Mouse (Mus musculus) neutrophil, adult 5-6 weeks (primary cell): ENCODE results near the gene Mthfs. TPM values are rescaled to one million over a fixed set of nuclear protein-coding genes. Genes with fewer than 3 reads are reported as not detected.
"Not testable (repeated sequence)": the region's sequence is repeated elsewhere in the genome, so short reads cannot be mapped to it uniquely, and the experiment has no call there.

Experiments
- ATAC-seq: fragments of 151-379, 151-347 bp; 2 replicates; pipeline ENCODE4 v1.8.0; 2017; ENCODE audit warnings: mild to moderate bottlenecking, moderate TSS enrichment; ENCODE audit not compliant: insufficient number of reproducible peaks, poor library complexity, low FRiP score, severe bottlenecking; ENCODE audit errors: extremely low read depth
- total RNA-seq: library from RNA; stranded (forward); fragments of 200-1000 nt; gene quantifications from 2 replicates; pipeline ENCODE4 v1.2.3, GENCODE M21; 2017

Mthfs gene
- 61.8 and 80.5 TPM in 2 replicates for total RNA-seq

DNA sequence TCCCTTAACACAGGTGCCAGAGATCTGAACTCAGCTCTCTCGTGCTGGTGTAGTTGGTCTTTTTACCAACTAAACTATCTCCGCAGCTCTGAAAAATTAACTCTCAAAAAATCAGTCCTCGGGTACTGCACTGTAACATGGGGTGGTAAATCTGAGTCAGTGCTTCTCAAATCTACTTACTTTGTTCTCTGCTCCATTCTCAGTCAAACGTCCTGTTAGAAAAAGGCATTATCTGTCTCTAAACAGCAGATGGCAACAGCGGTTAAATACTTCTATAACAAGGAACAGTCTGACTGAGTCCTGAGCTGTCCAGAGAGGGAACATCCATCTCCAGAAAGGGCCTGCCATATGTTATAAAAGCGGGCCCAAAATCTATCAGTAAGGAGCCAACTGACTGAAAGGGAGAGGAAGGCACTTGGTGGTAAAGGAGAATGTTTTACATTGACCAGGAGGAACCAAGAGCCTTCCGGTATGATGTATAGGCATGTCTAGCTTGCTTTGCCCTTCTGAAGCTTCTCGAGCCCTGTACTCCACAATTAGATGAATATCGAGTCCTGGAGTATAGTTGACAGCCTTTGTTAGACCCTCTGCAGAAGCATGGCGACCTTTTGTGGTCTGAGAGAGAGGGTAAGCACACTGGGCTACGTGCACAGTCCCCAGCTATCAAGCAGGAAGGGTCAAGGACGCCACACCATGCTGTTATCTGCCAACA lies at the start of gene Mthfs:
Mthfs (plus strand) TSS at position 324 of the 712 bp plus-strand sequence.
- peak; percentile 47 for ATAC-seq

DNA sequence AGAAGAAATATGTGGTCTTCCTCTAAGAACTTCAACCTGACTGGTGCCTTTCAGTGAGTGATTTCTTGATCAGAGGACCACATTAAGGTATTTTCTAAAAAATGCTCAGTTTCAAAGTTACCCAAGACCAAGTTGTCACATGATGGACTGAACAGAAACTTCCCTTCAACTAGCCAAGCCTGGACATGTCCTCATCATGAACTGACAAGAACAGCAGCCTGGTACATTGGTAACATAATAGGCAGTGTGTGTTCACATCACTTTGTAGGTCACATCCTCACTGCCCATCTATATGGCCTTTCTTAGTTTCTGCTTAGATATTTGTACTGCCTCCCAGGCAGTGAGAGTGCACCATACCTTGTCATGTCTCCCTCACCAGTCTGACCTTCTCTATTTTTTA lies 37.9 kb upstream of the Mthfs start:
- ATAC-seq: not testable (repeated sequence)

DNA sequence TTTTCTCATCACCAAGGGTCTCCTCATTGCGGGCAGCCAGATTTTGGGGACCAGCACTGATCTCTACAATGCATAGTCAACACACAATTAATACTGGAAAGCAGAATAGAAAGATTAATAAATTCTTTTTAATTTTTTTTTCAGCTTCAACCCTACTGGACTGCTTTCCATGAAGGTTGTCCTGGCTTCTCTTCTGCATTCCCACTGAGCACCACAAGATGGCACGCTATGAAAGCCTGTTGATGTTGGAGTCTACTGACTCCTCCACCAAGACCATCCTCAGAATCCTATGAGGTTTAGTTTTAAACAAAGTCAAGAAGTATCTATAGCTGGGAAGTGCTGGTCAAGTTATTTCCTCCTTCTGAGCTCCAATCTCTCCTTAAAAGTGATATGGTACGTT lies 31.6 kb upstream of the Mthfs start:
- peak; percentile 90 for ATAC-seq

DNA sequence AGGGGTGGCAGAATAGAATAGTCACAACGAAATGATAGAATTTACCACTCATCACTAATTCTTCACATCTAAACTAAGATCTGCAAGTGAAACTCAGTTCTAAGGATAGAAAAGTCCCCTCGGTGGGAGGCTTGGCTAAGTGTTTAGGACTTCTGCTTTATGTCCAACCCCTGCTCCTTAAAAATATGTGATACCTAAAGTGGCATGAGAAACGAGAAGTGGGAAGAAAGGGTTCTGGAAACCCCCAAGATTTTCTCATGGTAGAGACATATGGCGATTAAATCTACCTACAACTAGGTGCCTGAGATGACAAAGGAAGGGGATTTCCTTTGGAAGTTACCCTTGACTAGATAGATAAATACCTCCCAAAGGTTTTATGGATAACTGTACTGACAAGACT lies 31.0 kb upstream of the Mthfs start:
- ATAC-seq: not testable (repeated sequence)

DNA sequence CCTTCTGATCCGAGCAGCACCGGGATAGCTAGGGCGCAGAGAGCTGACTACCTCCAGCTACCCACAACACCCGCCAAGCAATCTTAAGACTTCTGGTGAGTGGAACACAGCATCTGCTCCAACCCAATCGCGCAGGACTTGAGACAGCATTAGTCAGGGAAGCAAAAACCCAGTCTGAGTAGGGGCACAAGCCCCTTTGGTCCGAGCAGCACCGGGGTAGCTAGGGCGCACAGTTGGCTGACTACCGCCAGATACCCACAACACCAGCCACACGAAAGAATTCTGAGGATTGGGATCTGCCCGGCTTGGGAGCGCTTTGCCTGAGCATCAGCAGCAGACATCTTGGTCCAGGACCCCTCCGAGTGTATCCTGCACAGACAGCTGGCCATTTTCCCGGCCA lies 23.5 kb upstream of the Mthfs start:
- not testable (repeated sequence) for ATAC-seq

DNA sequence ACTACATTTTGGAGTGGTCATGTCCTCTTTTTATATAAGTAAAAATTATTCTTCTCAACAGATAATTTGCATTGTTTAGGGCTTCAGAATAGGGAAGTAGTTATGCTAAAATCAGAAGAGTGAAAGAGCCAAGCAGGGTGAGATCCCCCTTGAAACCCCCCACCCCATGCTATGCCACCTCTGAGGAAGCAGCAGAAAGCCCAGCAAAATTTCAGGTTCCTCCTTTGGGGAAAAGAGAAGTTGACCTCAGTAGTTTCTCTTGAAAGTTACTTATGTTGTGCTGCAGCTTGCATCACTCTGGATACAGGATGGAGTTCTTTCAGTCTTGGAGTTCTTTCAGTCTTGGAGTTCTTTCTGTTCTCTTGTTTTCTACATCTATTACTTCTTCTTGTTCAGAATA lies 15.0 kb upstream of the Mthfs start:
- peak; percentile 66 for ATAC-seq

DNA sequence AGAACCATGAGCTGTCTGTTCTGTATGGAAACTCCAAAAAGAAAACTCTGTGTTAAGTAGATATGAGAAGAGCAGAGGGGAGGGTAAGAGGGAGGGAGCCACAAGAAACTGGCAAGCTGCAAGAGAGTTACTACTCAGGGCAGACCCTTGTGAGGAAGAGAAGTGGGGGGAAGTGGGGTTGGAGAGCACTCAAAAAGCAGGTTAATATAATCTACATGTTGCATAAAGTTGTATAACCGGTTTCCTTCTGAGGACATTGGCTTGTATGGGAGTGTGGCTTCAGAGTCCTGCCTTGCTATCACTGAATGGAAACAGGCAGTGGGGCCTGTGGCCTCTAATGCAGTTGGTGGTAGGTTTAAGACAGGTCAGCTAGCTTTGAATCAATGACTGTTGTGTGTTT lies 13.0 kb upstream of the Mthfs start:
- not testable (repeated sequence) for ATAC-seq

DNA sequence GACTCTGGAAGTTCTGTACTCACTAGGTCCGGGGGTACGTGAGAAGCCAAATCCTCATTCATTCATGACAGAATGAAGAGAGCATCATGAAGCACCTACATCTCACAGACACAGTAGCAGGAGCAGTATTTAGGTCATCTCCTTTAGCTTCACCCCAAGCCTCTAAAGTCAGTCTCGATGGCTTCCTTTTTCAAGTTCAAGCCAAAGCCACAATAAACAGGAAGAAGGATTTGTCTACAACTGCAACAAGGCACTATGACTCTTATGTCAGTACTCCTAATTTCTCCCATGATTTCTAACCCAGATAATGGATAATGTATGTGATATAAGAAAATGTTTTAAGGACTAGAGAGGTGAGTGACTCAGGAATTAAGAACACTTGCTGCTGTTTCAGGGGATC lies 12.1 kb upstream of the Mthfs start:
- peak; percentile 33 for ATAC-seq

DNA sequence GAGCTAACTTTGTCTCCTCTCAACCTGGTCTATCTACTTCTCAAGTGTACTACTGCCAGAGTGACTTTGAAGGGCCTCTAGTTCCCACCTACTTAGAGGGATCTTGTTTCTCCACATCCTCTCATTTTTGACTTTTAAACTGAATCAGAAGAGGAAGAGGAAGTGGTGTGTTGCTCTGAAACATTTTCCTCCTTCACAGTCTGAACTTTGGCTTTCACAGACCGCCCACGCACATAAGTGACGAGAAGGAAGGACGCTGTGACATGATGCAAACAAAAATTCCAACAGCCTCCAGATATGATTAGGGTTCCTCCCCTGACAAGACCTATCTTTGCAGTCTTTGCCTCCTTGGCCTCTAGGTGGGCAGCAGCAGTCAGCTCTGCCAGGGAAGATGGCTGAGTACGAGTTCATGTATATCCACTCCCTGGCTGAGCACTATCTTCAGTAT lies 11.5 kb upstream of the Mthfs start, which contains the start of the genes Bcl2a1b and Gm29094:
Bcl2a1b (plus strand) TSS at position 241 of the 448 bp plus-strand sequence.
Gm29094 (plus strand) TSS at position 411 of the 448 bp plus-strand sequence.
- ATAC-seq: peak; percentile 80

DNA sequence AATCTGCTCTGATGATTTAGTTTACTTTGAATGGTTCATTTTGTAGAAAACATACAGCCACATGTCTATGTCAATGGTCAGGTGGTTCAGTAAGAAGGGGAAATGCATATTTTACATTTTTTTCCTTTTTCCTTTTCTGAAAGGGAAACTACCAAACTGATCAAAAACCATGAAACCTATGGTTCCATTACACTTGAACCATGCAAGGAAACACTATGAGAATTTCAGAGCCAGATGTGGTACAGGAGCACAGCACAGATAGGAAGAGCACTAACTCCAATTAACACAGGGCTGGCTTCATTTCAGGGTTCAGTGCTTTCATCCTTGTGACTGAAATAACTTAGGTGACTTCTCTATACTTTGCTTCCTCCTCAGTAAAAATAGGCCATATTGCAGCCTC lies 8.2 kb upstream of the Mthfs start:
- peak; percentile 17; the same call in 1 of the 2 replicates for ATAC-seq

DNA sequence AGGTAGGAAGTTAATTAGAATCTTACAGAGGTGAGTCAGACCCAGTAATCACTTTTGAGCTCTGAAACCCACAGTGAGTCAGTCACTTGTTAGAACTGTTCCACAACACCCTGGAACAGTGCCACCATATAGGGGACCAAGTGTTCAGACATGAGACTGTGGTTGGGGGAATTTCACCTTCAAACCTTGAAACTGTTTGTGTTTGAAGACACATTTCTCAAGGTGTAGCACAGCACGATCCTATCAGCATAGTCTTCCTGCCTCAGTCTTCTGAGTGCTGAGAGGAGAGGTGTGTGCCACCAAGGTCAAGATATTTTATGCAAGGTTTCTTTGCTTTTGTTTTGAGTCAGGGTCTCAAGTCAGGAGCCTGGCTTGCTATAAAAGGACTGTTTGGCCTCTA lies 1.5 kb upstream of the Mthfs start:
- ATAC-seq: not testable (repeated sequence)

DNA sequence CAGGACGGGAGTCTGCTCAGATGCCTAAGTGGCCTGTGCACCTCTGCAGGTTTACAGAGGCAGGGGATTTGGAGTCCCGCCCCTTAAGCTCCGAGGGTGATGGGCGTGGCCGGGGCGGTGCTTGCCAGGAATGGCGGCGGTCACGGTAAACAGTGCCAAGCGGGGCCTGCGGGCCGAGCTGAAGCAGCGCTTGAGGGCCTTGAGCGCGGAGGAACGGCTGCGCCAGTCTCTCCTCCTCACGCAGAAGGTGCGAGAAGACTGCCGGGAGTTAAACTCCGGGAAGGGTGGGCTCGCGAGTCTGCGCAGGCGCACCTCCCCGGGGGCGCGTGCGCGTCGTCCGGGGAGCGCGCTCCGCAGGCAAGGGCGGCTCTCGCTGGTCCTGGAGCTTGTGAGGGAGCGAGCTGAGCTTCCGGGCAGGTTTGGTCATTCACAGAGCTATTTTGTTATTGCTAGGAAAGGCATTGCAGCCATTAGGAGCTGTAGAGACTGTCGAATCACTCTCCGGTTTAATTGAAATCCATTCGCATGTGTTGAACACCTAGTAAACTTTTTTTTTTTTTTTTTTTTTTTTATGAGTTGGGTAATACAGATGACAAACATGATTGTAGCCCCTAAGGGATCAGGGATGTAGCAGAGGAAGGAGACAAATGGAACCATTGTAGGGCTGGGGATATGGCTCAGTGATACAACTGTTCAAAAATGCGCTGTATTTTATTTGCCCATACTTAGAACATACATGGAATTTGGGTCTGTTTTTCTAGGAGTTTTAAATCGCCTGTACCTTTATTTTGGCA lies 786 bp downstream of the Mthfs start:
- ATAC-seq: peak; percentile 88

DNA sequence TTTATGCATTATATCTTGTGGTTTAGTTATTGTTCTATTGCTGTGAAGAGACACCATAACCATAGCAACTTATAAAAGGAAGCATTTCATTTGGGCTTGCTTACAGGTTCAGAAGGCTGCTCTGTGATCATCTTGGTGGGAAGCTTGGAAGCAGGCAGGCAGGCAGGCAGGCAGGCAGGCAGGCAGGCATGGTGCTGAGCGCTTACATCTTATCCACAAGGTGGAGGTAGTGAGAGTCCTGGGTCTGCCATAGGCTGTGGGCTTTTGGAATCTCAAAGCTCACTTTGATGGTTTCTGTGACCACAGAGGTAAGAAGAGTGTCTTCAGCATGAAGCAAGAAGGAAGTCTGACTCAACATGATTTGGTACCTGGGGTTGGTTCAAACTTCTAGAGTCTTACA lies 2.0 kb downstream of the Mthfs start:
- peak; percentile 76 for ATAC-seq

DNA sequence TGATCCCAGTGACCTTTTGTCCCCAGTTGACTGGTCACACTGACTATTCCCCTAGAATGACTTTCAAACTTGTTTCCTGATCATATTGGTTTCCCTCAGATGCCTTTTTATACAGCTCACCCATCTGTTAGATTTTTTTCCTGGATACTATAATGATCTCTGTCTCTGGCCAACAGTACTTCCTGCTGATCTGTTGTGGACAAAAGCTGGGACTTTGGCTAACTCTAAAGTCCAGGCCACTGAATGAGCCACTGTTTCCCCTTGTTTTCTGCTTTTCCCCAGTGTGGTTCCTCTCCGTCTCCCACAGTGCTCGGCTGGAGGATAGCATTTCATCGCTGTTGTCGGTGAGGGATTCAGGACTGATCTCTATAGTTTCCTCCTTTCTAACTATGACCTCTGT lies 7.7 kb downstream of the Mthfs start:
- not testable (repeated sequence) for ATAC-seq

DNA sequence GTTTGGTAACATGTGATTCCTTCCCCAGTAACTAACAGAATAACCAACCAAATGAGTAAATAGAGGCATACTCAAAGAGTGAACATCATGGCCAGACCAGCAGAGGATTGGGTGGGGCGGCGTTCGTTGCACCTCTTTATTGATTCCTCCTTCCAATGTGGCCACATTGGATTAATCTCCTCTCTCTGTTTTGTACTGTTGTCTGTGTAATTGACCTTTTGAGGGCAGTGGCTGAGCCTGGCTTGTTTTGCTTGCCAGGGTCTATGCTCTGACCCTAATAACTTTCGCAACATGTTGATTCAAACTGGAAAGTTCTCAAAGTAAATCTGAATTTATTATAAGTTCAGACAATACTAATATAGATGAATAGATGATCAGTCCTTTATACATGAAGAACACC lies 9.2 kb downstream of the Mthfs start:
- ATAC-seq: not testable (repeated sequence)

DNA sequence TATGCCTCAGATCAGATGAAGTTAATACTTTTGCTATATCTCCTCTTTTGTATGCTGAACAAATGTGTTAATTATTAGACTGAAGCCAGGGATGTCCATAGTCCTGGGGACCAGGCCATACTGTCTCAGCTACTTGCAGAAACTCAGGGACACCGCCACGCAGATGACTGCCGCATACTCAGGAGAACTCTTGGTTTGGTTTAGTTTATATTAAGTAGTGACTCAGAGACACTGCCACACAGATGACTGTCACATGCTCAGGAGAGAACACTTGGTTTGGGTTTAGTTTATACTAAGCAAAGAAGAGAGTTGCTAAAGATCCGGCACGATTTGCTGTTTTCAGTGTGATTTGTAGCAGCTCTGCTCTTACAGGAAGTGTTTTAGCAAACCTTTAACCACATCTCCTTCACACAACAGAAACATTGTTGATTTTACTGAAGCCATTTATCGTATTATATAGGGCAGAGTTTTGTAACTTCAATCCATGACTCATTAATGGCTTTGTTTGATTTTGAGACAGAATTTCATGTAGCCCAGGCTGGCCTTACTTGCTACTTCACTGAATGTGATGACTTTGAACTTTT lies 10.3 kb downstream of the Mthfs start:
- not testable (repeated sequence) for ATAC-seq

DNA sequence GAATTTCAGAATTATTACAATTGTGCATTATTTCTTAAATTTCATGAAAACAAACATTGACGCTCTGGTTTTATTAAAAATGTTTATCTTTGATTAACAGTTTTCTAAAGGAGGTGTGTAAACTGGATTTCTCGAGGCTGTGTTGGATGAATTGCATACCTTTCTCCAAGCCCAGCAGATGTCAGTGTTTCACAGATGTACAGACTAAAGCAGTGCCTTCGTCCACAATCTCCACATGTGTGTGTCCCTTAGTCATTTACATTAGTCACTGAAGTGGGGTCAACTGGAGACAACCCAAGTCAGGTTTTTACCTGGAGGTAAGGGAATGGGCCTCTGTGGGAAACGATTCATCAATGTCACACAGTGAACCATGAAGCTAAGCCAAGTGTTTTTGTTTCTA lies 15.6 kb downstream of the Mthfs start:
- no peak for ATAC-seq

DNA sequence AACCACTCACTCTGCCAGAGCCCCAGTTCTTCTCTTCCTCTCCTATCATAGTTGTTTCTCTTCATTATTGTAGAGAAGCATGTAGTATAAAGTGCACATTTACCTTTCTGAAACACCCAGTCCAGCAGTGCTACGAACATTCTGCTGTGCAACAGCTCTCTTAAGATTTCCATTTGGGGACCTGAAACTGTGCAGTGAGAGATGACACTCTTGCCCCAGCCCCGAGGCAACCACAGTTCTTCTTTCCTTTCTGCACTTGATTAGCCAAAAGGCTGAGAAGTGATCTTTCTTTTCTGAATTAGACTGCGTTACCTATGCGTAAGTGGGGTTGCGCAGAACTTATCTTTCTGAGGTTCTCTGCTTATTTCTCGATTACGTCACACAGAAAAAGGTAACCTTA lies 17.6 kb downstream of the Mthfs start:
- ATAC-seq: no peak

DNA sequence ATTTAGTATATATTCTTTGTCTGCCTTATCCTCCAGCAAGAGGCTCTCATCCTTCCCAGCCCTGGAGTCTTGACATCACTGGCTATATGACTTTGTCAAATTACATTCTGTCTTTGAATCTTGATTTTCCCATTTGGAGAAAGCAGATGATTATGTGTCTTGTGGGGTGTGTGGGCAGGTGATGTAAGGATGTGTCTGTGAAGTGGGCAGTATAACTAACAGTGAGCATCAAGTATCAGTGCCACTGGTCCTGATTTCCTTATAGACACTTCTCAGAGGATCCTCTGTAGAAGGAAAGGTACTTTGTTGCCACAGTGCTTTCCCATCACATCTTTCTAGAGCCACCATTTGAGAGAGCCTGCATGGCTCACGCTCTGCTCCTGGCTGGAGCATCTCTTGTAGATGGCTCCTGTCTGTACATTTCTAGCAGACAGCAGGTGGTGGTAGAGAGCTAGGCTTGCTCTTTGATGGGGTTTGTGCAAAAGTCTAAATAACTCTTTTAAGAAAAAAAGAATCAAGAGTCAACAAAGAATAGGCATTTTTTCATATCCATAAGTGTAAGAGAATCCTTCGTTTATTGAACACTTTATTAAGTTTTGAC lies 20.5 kb downstream of the Mthfs start:
- peak; percentile 43; the same call in 1 of the 2 replicates for ATAC-seq
